Mouse (Mus musculus): ENCODE data around the gene Coq10b. TPM values are rescaled to one million over a fixed set of nuclear protein-coding genes. Genes with fewer than 3 reads are reported as not detected.
"Not testable (repeated sequence)": the region's sequence is repeated elsewhere in the genome, so short reads cannot be mapped to it uniquely, and the experiment has no call there.

Coq10b gene
- polyA plus RNA-seq, 1 experiment from 2014 or later, result 29.8 TPM

DNA sequence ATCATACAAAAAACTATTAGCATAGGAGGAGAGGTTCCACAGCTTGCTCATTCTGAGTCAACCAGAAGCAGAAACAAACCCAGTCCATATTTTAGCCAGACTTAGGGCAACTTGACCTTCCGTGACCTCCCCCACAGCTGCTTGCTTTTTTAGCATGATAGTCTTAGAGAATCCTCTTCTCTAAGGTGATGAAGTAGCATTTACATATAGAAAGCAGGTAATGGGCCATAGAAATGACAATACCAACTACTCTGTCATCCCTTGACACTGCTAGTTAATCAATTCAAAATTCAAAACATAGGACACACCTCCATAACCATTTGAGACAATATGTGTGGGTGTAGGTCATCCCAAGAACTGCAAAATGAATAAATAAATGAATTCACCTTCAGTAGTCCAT is 12.6 kb upstream of the Coq10b start:
- Histone ChIP-seq H3K9me3 (replicated peaks) (no peaks in the 10 kb centered on the region; the same call in 1 of the 2 replicates), H3K9ac (no peak overlapping the region), H3K4me1 (no peaks in the 10 kb centered on the region), H3K4me3 (no peak overlapping the region), H3K27me3 (no peaks in the 10 kb centered on the region), H3K4me2 (replicated peaks) (no peak overlapping the region), H3K27ac (no peak overlapping the region), H3K36me3 (no peaks in the 10 kb centered on the region)
- ATAC-seq (ENCODE audit: low FRiP score), result no peak
- 100% methylated on average over 1 of the region's 1 CpGs for WGBS

DNA sequence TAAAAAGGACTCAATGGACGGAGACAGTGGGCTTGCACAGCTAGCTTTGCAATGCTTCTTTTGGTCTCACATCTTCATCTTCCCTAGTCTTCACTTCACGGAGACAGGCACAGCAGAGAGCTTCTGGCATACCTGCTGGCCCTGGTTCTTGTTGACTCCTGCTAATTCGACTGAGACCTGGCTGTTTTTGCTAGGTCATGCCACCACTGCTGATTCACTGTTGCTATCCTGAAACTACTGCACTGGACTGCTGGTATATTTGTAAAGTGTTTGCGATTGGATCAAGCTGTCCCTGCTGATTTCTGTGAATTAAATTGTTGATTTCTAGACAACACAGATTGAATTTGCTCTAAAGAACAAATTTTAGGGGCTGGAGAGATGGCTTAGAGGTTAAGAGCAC is 10.9 kb upstream of the Coq10b start:
- no peak for ATAC-seq (ENCODE audit: low FRiP score)
- Histone ChIP-seq H3K4me1 (no peaks in the 10 kb centered on the region), H3K36me3 (no peaks in the 10 kb centered on the region), H3K9ac (no peak overlapping the region), H3K27ac (no peak overlapping the region), H3K27me3 (no peaks in the 10 kb centered on the region), H3K9me3 (replicated peaks) (no peaks in the 10 kb centered on the region; the same call in 1 of the 2 replicates), H3K4me3 (no peak overlapping the region), H3K4me2 (replicated peaks) (no peak overlapping the region)
- WGBS, result 88% methylated on average over 4 of the region's 4 CpGs

DNA sequence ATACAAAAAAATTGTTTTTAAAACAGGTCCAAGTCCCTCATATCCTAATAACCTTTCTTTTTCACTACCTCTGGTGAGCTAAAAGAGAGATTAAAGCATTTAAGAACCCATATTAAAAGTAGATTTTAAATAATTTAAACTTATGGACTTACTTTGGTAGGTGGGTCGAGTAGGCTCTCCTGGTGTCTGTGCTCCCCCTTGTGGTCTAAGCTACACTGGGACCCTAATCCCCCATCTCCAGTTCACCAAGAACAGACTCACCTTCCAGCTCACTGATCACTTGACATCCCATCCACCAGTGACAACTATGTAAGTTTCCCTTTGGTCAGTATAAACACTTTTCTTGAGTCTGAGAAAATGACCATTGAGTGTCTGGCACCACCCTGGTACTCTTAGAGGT is 10.3 kb upstream of the Coq10b start:
- Histone ChIP-seq H3K4me2 (replicated peaks) (no peak overlapping the region), H3K27me3 (no peaks in the 10 kb centered on the region), H3K27ac (no peak overlapping the region), H3K9ac (no peak overlapping the region), H3K4me3 (no peak overlapping the region), H3K4me1 (no peaks in the 10 kb centered on the region), H3K9me3 (replicated peaks) (no peaks in the 10 kb centered on the region; the same call in 1 of the 2 replicates), H3K36me3 (no peaks in the 10 kb centered on the region)
- no peak for ATAC-seq (ENCODE audit: low FRiP score)
- WGBS, result 76% methylated on average over 1 of the region's 1 CpGs

DNA sequence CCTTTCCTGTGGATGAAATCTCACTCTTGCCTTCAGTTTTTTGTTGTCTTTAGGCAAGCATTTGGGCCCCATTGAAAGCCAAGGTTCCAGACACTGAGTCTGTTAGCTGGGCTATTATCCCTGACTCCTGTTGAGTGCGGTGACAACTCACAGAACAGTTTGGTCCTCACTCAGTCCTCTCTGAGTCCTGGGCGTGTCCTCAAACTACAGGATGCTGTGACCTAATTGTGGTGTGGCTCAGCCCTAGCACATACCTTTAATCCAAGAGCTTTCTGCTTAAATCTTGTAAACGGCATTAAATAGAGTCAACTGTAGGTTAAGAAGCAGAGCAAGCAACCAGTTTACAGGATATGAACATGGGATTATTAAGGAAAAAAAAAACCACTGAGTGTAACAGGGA is 9.4 kb upstream of the Coq10b start:
- H3K27ac ChIP-seq, result no peak overlapping the region
- WGBS, result 89% methylated on average over 3 of the region's 3 CpGs
- ATAC-seq (ENCODE audit: low FRiP score), result no peak
- no peak overlapping the region for H3K9ac ChIP-seq
- no peaks in the 10 kb centered on the region; the same call in 1 of the 2 replicates for H3K9me3 ChIP-seq (replicated peaks)
- no peak overlapping the region for H3K4me2 ChIP-seq (replicated peaks)
- H3K4me3 ChIP-seq, result no peak overlapping the region
- no peaks in the 10 kb centered on the region for H3K27me3 ChIP-seq
- H3K36me3 ChIP-seq, result no peaks in the 10 kb centered on the region
- H3K4me1 ChIP-seq, result no peaks in the 10 kb centered on the region

DNA sequence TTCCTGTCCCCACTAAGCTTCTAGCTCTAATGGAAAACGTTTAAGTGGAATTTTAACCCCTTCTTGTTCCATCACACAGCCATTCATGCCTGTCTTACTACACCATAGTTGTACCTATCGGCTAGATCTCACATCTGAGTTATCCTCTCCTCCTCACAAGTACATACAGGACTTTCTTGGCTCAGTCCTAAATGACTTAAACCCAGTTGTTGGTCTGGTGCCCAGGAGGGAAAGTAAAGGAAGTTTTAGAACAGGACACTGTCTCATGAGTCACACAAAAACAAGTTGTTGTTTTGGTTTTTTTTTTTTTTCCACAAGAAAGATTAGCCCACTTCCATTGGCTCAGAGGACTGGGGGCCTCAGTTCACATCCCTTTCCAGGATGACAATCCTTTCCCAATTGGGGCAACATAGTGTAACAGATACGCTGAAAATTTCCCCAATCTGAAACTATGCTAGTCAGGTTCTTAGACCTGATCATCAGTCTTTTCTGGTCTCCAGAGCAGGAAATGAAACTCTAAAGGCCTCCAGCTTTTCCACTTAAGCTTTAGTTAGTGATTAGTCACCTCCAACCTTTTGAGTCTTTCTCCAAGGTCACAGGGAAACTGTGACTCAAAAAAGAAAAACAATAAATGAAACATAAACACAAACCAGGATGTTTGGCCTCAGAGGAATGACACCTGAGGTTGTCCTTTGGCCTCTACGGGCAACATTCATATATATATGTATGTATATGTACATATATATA is 3.6 kb upstream of the Coq10b start:
- no peak overlapping the region for H3K9ac ChIP-seq
- no peak for ATAC-seq (ENCODE audit: low FRiP score)
- H3K36me3 ChIP-seq, result no peaks in the 10 kb centered on the region
- WGBS, result 68% methylated on average over 4 of the region's 4 CpGs
- H3K4me2 ChIP-seq (replicated peaks), result no peak overlapping the region
- H3K27ac ChIP-seq, result no peak overlapping the region
- H3K9me3 ChIP-seq (replicated peaks), result no peaks in the 10 kb centered on the region
- no peak overlapping the region for H3K4me3 ChIP-seq
- H3K27me3 ChIP-seq, result no peaks in the 10 kb centered on the region
- peaks cover 12% of the 10 kb centered on the region for H3K4me1 ChIP-seq

DNA sequence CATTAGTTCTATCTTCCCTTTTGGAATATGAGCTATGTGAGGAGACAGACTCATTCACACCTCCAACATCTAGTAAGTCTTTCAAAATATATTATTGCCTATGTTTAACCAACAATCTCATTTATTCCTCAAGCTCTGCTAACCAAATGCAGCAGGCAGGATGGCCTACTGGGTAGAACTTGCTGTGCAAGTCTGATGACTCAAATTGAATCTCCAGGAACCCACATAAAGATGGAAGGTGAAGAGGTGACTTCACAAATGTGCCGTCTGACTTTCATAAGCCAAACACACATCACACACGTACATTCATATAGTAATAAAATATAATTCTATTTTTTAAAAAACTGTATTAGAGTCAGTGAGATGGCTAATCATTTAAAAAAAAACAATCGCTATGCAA is 899 bp upstream of the Coq10b start:
- no peaks in the 10 kb centered on the region for H3K36me3 ChIP-seq
- H3K4me1 ChIP-seq, result peaks cover 12% of the 10 kb centered on the region
- peak overlapping the region; percentile 84 for H3K4me2 ChIP-seq (replicated peaks)
- no peak overlapping the region; the same call in 1 of the 2 replicates for H3K9ac ChIP-seq
- WGBS, result 70% methylated on average over 3 of the region's 3 CpGs
- no peaks in the 10 kb centered on the region for H3K27me3 ChIP-seq
- no peak overlapping the region; the same call in 1 of the 2 replicates for H3K4me3 ChIP-seq
- no peak for ATAC-seq (ENCODE audit: low FRiP score)
- H3K27ac ChIP-seq, result no peak overlapping the region
- H3K9me3 ChIP-seq (replicated peaks), result no peaks in the 10 kb centered on the region

DNA sequence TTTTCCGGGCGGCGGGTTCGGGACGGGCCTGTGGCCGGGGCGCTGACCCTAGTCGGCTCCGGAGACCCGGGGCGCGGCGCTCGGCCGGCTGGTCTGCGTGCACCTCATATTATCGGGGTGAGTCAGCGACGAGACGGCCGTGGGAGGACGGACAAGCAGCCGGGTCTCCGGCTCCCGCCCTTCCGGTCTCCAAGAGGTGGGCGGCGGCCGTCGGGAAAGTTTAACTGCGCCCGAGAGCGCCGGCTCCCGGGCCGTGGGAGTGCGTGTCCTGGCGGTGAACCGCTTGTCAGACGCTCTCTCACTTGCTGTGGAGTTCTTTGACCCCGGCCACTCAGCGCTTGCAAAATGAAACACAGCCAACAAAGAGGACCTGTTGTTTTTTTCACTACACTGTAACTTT is 435 bp downstream of the Coq10b start:
- peak; percentile 77 for ATAC-seq (ENCODE audit: low FRiP score)
- Histone ChIP-seq H3K9me3 (replicated peaks) (no peaks in the 10 kb centered on the region), H3K9ac (peak overlapping the region; percentile 75), H3K36me3 (no peaks in the 10 kb centered on the region), H3K27ac (peak overlapping the region; percentile 64), H3K4me2 (replicated peaks) (peak overlapping the region; percentile 84), H3K27me3 (no peaks in the 10 kb centered on the region), H3K4me3 (peak overlapping the region; percentile 79), H3K4me1 (peaks cover 12% of the 10 kb centered on the region)
- under 1% methylated on average over 41 of the region's 42 CpGs for WGBS

DNA sequence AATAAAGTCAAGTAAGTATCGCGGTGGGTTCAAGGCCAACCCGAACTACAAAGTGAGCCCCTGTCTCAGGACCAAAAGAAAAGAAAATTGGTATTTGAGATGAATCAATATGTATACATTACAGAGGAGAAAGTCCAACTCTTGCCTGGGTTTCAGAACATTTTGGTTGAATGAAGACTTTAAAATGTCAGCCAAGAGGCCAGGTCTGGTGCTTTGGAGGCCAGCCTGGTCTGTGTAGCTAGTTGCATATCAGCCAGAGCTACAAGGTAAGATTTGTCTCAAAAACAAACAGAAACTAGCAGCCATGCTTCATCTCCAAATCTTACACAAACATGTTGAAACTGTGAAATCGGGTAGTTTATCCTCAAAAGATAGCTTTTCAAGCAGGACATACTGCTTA is 1.0 kb downstream of the Coq10b start:
- H3K27me3 ChIP-seq, result no peaks in the 10 kb centered on the region
- H3K9ac ChIP-seq, result peak overlapping the region; percentile 75; the same call in 1 of the 2 replicates
- ATAC-seq (ENCODE audit: low FRiP score), result no peak
- H3K4me3 ChIP-seq, result peak overlapping the region; percentile 79
- peak overlapping the region; percentile 84 for H3K4me2 ChIP-seq (replicated peaks)
- H3K27ac ChIP-seq, result no peak overlapping the region
- peaks cover 12% of the 10 kb centered on the region for H3K4me1 ChIP-seq
- no peaks in the 10 kb centered on the region for H3K9me3 ChIP-seq (replicated peaks)
- WGBS, result 74% methylated on average over 4 of the region's 4 CpGs
- H3K36me3 ChIP-seq, result no peaks in the 10 kb centered on the region

DNA sequence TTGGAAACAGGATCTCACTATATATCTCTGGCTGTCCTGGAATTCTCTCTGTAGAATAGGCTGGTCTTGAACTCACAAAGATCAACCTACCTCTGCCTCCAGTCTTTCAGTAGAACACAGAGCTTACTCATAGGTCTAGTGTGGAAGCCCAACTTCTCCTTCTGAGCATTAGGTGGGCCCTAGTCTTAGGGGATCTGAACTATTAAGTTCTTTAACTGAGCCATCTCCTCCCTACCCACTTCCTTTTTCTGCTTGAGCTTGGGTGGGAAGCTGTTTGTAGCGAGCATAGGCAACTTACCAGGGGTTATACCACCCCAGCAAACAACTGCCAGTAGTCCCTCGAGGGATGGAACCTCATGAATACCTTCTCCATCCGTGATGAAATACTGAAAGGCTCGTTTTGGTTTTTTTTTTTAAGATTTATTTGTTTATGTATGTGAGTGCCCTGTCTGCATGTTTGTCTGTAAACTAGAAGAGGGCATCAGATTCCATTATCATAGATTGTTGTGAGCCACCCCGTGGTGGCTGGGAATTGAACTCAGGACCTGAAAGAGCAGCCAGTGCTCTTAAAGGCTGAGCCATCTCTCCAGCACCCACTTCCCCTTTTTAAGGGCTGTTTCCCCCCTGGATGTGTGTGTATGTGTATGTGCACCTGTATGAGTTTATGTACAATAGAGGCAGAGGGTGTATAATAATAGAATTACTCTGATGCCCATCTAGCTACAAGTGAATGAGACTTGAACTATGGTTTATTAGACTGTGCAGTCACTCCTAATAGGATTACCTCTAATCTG is 2.9 kb downstream of the Coq10b start:
- ATAC-seq (ENCODE audit: low FRiP score), result no peak
- no peak overlapping the region for H3K4me3 ChIP-seq
- no peaks in the 10 kb centered on the region for H3K27me3 ChIP-seq
- no peak overlapping the region for H3K4me2 ChIP-seq (replicated peaks)
- no peaks in the 10 kb centered on the region for H3K9me3 ChIP-seq (replicated peaks)
- H3K36me3 ChIP-seq, result no peaks in the 10 kb centered on the region
- H3K4me1 ChIP-seq, result peaks cover 12% of the 10 kb centered on the region
- 87% methylated on average over 5 of the region's 5 CpGs for WGBS
- no peak overlapping the region for H3K9ac ChIP-seq
- H3K27ac ChIP-seq, result no peak overlapping the region

DNA sequence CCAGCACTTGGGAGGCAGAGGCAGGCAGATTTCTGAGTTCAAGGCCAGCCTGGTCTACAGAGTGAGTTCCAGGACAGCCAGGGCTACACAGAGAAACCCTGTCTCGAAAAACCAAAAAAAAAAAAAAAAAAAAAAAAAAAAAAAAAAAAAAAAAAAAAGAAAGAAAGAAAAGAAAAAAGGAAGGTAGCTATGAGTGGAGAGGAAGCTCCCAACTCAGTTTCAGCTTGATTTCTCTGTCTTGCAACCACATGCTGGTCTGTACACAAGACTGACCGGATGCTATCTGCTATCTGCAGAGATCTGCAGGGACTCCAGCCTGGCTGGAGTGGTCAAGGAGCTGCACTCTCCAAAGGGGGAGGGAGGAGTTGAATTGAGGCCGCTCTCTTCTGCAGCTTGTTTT is 5.8 kb downstream of the Coq10b start:
- 79% methylated on average over 3 of the region's 3 CpGs for WGBS
- not testable (repeated sequence) for ATAC-seq (ENCODE audit: low FRiP score); H3K36me3 ChIP-seq

DNA sequence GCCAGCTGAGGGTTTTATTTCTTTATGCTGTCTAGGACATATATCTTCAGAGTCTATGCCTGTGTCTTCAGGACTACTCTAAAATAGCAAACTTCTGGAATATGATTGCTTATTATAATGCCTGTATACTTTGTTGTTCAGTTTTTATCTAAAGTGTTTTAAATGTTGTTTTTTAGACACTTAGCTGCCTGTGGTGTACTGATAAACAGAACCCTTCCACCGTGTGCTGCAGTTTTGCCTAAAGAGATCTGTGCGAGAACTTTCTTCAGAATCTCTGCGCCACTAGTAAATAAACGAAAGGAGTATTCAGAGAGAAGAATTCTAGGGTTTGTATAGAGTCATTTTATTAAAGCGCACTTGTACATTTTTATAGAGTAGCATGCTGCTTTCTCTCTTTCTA is 8.5 kb downstream of the Coq10b start:
- Histone ChIP-seq H3K4me1 (no peaks in the 10 kb centered on the region), H3K27ac (no peak overlapping the region), H3K9me3 (replicated peaks) (no peaks in the 10 kb centered on the region), H3K36me3 (peaks cover 22% of the 10 kb centered on the region), H3K27me3 (no peaks in the 10 kb centered on the region), H3K9ac (no peak overlapping the region), H3K4me3 (no peak overlapping the region), H3K4me2 (replicated peaks) (no peak overlapping the region)
- ATAC-seq (ENCODE audit: low FRiP score), result no peak
- WGBS, result 94% methylated on average over 5 of the region's 5 CpGs

More for the DNA sequence above, 5.8 kb downstream of the Coq10b start:
- H3K27ac ChIP-seq; H3K4me2 ChIP-seq (replicated peaks); H3K27me3 ChIP-seq; H3K9ac ChIP-seq; H3K9me3 ChIP-seq (replicated peaks); H3K4me3 ChIP-seq; H3K4me1 ChIP-seq: not testable (repeated sequence)

DNA sequence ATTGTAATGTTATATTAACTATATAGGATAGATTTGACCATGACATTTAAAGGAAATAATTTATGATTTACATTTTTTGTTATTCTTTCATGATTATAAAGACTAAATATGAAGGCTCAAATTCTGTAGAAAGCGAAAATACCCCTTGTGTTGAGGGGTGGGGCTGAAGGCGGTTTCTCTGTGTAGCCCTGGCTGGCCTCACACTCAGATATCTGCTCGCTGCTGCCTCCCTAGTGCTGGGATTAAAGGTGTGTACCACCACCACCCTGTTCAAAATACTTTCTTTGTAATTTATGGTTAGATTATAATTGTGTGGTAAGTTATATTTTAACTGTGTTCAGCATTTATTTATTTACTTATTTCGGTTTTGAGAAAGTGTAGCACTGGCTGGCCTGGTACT is 9.2 kb downstream of the Coq10b start:
- H3K36me3 ChIP-seq, result peaks cover 28% of the 10 kb centered on the region
- H3K27ac ChIP-seq, result no peak overlapping the region
- no peak overlapping the region for H3K9ac ChIP-seq
- H3K4me2 ChIP-seq (replicated peaks), result no peak overlapping the region
- no peak for ATAC-seq (ENCODE audit: low FRiP score)
- 90% methylated on average over 4 of the region's 4 CpGs for WGBS
- no peaks in the 10 kb centered on the region for H3K27me3 ChIP-seq
- no peak overlapping the region for H3K4me3 ChIP-seq
- H3K4me1 ChIP-seq, result no peaks in the 10 kb centered on the region
- no peaks in the 10 kb centered on the region for H3K9me3 ChIP-seq (replicated peaks)
